Comparison of ENCODE assay signal across 21 mouse cellular contexts in genomic region chr1:42651461-42651860, GRCm38 (mm10). TPM values are rescaled to one million over a fixed set of nuclear protein-coding genes. Genes with fewer than 3 reads are reported as not detected.
A peak's percentile ranks its signal among the peaks of the same experiment; 100 is the strongest.
DNase-seq lines count a peak whose midpoint lies in the region; ATAC-seq lines count a peak whose summit lies in the region.
"Had no signal": no experiment of that assay in that cellular context is flagged by ENCODE, and none has a peak within 500 bp of the region (broad histone marks: within the 10 kb centered on the region; RNA-seq: fewer than 3 reads in every experiment).

No protein-coding gene starts in this region.

- no peak overlapping the region for H3K9ac ChIP-seq in forebrain, embryonic 15.5 days (replicated peaks)
- H3K9ac ChIP-seq in forebrain, embryonic 11.5 days (ENCODE audit: low read length): no peak overlapping the region
- H3K9ac ChIP-seq in limb, embryonic 12.5 days (replicated peaks): no peak overlapping the region
- no peak overlapping the region for H3K9ac ChIP-seq in lung, embryonic 16.5 days (ENCODE audit: low read length)
- H3K9ac ChIP-seq in limb, embryonic 13.5 days: no peak overlapping the region
- no peak overlapping the region for H3K9ac ChIP-seq in midbrain, embryonic 13.5 days (replicated peaks)
- H3K9ac ChIP-seq: embryonic facial prominence, embryonic 13.5 days; heart, embryonic 12.5 days; hindbrain, embryonic 14.5 days had no signal

- no peaks in the 10 kb centered on the region for H3K9me3 ChIP-seq in forebrain, embryonic 15.5 days
- H3K9me3 ChIP-seq in forebrain, embryonic 11.5 days (ENCODE audit: control insufficient read depth, low read length): no peaks in the 10 kb centered on the region; the same call in 1 of the 2 replicates
- no peaks in the 10 kb centered on the region for H3K9me3 ChIP-seq in limb, embryonic 12.5 days
- H3K9me3 ChIP-seq in limb, embryonic 10.5 days (replicated peaks): no peaks in the 10 kb centered on the region
- H3K9me3 ChIP-seq in lung, embryonic 16.5 days (ENCODE audit: control insufficient read depth, low read length): no peaks in the 10 kb centered on the region
- H3K9me3 ChIP-seq in limb, embryonic 13.5 days: no peaks in the 10 kb centered on the region
- no peaks in the 10 kb centered on the region for H3K9me3 ChIP-seq in midbrain, embryonic 13.5 days
- H3K9me3 ChIP-seq: embryonic facial prominence, embryonic 13.5 days; heart, embryonic 12.5 days had no signal

- WGBS in forebrain, embryonic 15.5 days: 82% methylated on average over 15 of the region's 15 CpGs
- 95% methylated on average over 15 of the region's 15 CpGs for WGBS in forebrain, embryonic 11.5 days
- 71% methylated on average over 15 of the region's 15 CpGs for WGBS in limb, embryonic 12.5 days
- WGBS in limb, embryonic 10.5 days: 88% methylated on average over 15 of the region's 15 CpGs
- WGBS in lung, embryonic 16.5 days: 53% methylated on average over 15 of the region's 15 CpGs
- 64% methylated on average over 15 of the region's 15 CpGs for WGBS in limb, embryonic 13.5 days
- 93% methylated on average over 15 of the region's 15 CpGs for WGBS in midbrain, embryonic 13.5 days

- H3K4me2 ChIP-seq in forebrain, embryonic 15.5 days (replicated peaks): no peak overlapping the region
- no peak overlapping the region for H3K4me2 ChIP-seq in forebrain, embryonic 11.5 days (ENCODE audit: low read depth, low read length, severe bottlenecking)
- H3K4me2 ChIP-seq in limb, embryonic 12.5 days: 0 out of 2 replicates have a peak overlapping the region, but pooled peaks have one; percentile 9
- peak overlapping the region; percentile 34 for H3K4me2 ChIP-seq in lung, embryonic 16.5 days (ENCODE audit: low read depth, low read length)
- 0 out of 2 replicates have a peak overlapping the region, but pooled peaks have one; percentile 9 for H3K4me2 ChIP-seq in limb, embryonic 13.5 days (replicated peaks)
- no peak overlapping the region for H3K4me2 ChIP-seq in midbrain, embryonic 13.5 days (replicated peaks)
- H3K4me2 ChIP-seq: embryonic facial prominence, embryonic 13.5 days; heart, embryonic 12.5 days; hindbrain, embryonic 14.5 days had no signal

- no peak for DNase-seq in forebrain, embryonic 11.5 days (ENCODE audit: low spot score)
- no peak for DNase-seq in limb, embryonic 10.5 days (ENCODE audit: low spot score)
- DNase-seq in lung, postnatal 10 days: no peak
- DNase-seq: adrenal gland, postnatal 14 days; cerebellum, adult 18-20 months; cerebellum, adult 9-11 months; cerebellum, postnatal 36 days; gastrocnemius, postnatal 25 days had no signal

- no peaks in the 10 kb centered on the region for H3K27me3 ChIP-seq in forebrain, embryonic 15.5 days
- no peaks in the 10 kb centered on the region for H3K27me3 ChIP-seq in forebrain, embryonic 11.5 days (ENCODE audit: control insufficient read depth, insufficient read depth, low read length)
- H3K27me3 ChIP-seq in limb, embryonic 12.5 days: no peaks in the 10 kb centered on the region
- H3K27me3 ChIP-seq in limb, embryonic 10.5 days (ENCODE audit: low read depth, poor library complexity, severe bottlenecking): no peaks in the 10 kb centered on the region
- no peaks in the 10 kb centered on the region for H3K27me3 ChIP-seq in lung, embryonic 16.5 days (ENCODE audit: control insufficient read depth, insufficient read depth, low read depth, low read length)
- H3K27me3 ChIP-seq in limb, embryonic 13.5 days: no peaks in the 10 kb centered on the region
- H3K27me3 ChIP-seq in midbrain, embryonic 13.5 days: no peaks in the 10 kb centered on the region
- H3K27me3 ChIP-seq: CH12.LX; embryonic facial prominence, embryonic 13.5 days; heart, embryonic 12.5 days; Patski had no signal

- H3K4me3 ChIP-seq in forebrain, embryonic 15.5 days: no peak overlapping the region
- H3K4me3 ChIP-seq in forebrain, embryonic 11.5 days (ENCODE audit: low read depth, low read length): no peak overlapping the region
- H3K4me3 ChIP-seq in limb, embryonic 12.5 days (replicated peaks): no peak overlapping the region
- no peak overlapping the region for H3K4me3 ChIP-seq in limb, embryonic 10.5 days
- no peak overlapping the region for H3K4me3 ChIP-seq in lung, embryonic 16.5 days (ENCODE audit: low read length)
- H3K4me3 ChIP-seq in limb, embryonic 13.5 days: no peak overlapping the region
- H3K4me3 ChIP-seq in midbrain, embryonic 13.5 days (replicated peaks): no peak overlapping the region
- H3K4me3 ChIP-seq: embryonic facial prominence, embryonic 13.5 days; heart, embryonic 12.5 days; hindbrain, embryonic 10.5 days had no signal

- peaks cover 32% of the 10 kb centered on the region for H3K4me1 ChIP-seq in forebrain, embryonic 15.5 days
- H3K4me1 ChIP-seq in forebrain, embryonic 11.5 days (replicated peaks; ENCODE audit: control insufficient read depth, insufficient read depth, low read length): no peaks in the 10 kb centered on the region
- peaks cover 8% of the 10 kb centered on the region for H3K4me1 ChIP-seq in limb, embryonic 12.5 days (replicated peaks)
- H3K4me1 ChIP-seq in limb, embryonic 10.5 days: no peaks in the 10 kb centered on the region
- no peaks in the 10 kb centered on the region for H3K4me1 ChIP-seq in lung, embryonic 16.5 days (replicated peaks; ENCODE audit: control insufficient read depth, insufficient read depth, low read length)
- peaks cover 23% of the 10 kb centered on the region for H3K4me1 ChIP-seq in limb, embryonic 13.5 days
- 0 out of 2 replicates have a peak, but pooled peaks cover 5% of the 10 kb centered on the region for H3K4me1 ChIP-seq in midbrain, embryonic 13.5 days (replicated peaks)
- H3K4me1 ChIP-seq: heart, embryonic 12.5 days; hindbrain, embryonic 10.5 days had no signal

- H3K27ac ChIP-seq in forebrain, embryonic 15.5 days (replicated peaks): 0 out of 2 replicates have a peak overlapping the region, but pooled peaks have one; percentile 7
- H3K27ac ChIP-seq in forebrain, embryonic 11.5 days (ENCODE audit: low read depth, low read length): no peak overlapping the region
- no peak overlapping the region for H3K27ac ChIP-seq in limb, embryonic 12.5 days
- H3K27ac ChIP-seq in limb, embryonic 10.5 days: no peak overlapping the region
- peak overlapping the region; percentile 21; the same call in 1 of the 2 replicates for H3K27ac ChIP-seq in lung, embryonic 16.5 days (ENCODE audit: low read length)
- H3K27ac ChIP-seq in limb, embryonic 13.5 days: 0 out of 2 replicates have a peak overlapping the region, but pooled peaks have one; percentile 34
- H3K27ac ChIP-seq in midbrain, embryonic 13.5 days: no peak overlapping the region
- H3K27ac ChIP-seq: embryonic facial prominence, embryonic 13.5 days; hindbrain, embryonic 10.5 days; hindbrain, embryonic 14.5 days had no signal

- no peak for ATAC-seq in forebrain, embryonic 15.5 days (replicated peaks)
- no peak for ATAC-seq in forebrain, embryonic 11.5 days (replicated peaks; ENCODE audit: low FRiP score)
- ATAC-seq in limb, embryonic 12.5 days (ENCODE audit: insufficient number of reproducible peaks, insufficient read depth, low FRiP score, low TSS enrichment, low read depth): no peak
- ATAC-seq in lung, embryonic 16.5 days (ENCODE audit: low read depth): peak; percentile 26; the same call in 1 of the 2 replicates
- ATAC-seq in limb, embryonic 13.5 days (ENCODE audit: low FRiP score, low read depth): no peak
- ATAC-seq in midbrain, embryonic 13.5 days: no peak
- ATAC-seq: activated CD4-positive, CD25-positive, alpha-beta regulatory T cell, adult 4 months; Patski had no signal

- H3K36me3 ChIP-seq in forebrain, embryonic 15.5 days: peaks cover 9% of the 10 kb centered on the region; the same call in 1 of the 2 replicates
- peaks cover 6% of the 10 kb centered on the region for H3K36me3 ChIP-seq in forebrain, embryonic 11.5 days (ENCODE audit: control insufficient read depth, insufficient read depth, low read length)
- H3K36me3 ChIP-seq in limb, embryonic 12.5 days: no peaks in the 10 kb centered on the region
- H3K36me3 ChIP-seq in limb, embryonic 10.5 days: no peaks in the 10 kb centered on the region
- no peaks in the 10 kb centered on the region for H3K36me3 ChIP-seq in lung, embryonic 16.5 days (ENCODE audit: control insufficient read depth, insufficient read depth, low read length)
- no peaks in the 10 kb centered on the region for H3K36me3 ChIP-seq in limb, embryonic 13.5 days
- peaks cover 32% of the 10 kb centered on the region for H3K36me3 ChIP-seq in midbrain, embryonic 13.5 days
- H3K36me3 ChIP-seq: heart, embryonic 12.5 days had no signal

RNA-seq across cellular contexts. Expression of gene Pou3f3, which starts 44.1 kb away (rescaled TPM):
- polyA plus RNA-seq in forebrain, embryonic 15.5 days (2015; fragmentation: Nextera tagmentation; extraction: Ambion mirVana): 49.1 and 52.0 TPM in 2 replicates
- 28.5 and 29.3 TPM in 2 replicates for polyA plus RNA-seq in forebrain, embryonic 11.5 days (2014; fragmentation: Nextera tagmentation; extraction: Ambion mirVana)
- 0.50 and 0.93 TPM in 2 replicates for polyA plus RNA-seq in limb, embryonic 12.5 days (2016; fragmentation: Nextera tagmentation; extraction: Ambion mirVana)
- 0.11 TPM in 1 of 2 replicates, not detected in the other for polyA plus RNA-seq in limb, embryonic 10.5 days (2016; fragmentation: Nextera tagmentation; extraction: Ambion mirVana)
- 0.10 and 0.14 TPM in 2 replicates for polyA plus RNA-seq in lung, embryonic 16.5 days (2015; fragmentation: Nextera tagmentation; extraction: Ambion mirVana)
- 0.93 and 0.97 TPM in 2 replicates for polyA plus RNA-seq in limb, embryonic 13.5 days (2015; fragmentation: Nextera tagmentation; extraction: Ambion mirVana)
- 28.2 and 28.4 TPM in 2 replicates for polyA plus RNA-seq in midbrain, embryonic 13.5 days (2015; fragmentation: Nextera tagmentation; extraction: Ambion mirVana)
- polyA plus RNA-seq: heart, embryonic 16.5 days had no signal

Comparison
In these comparisons a context has a peak if more than half of its experiments do, and no peak if none do; other contexts are left out.
1. H3K27ac ChIP-seq: peak in forebrain, embryonic 15.5 days (single experiment), lung, embryonic 16.5 days (single experiment) and limb, embryonic 13.5 days (single experiment); none in forebrain, embryonic 11.5 days (single experiment), limb, embryonic 12.5 days (single experiment), limb, embryonic 10.5 days (single experiment) and midbrain, embryonic 13.5 days (single experiment).
2. H3K4me2 ChIP-seq: peak in limb, embryonic 12.5 days (single experiment), lung, embryonic 16.5 days (single experiment) and limb, embryonic 13.5 days (single experiment); none in forebrain, embryonic 15.5 days (single experiment), forebrain, embryonic 11.5 days (single experiment) and midbrain, embryonic 13.5 days (single experiment).
3. RNA of gene Pou3f3, which starts 44.1 kb away (polyA plus RNA-seq): 49.1 to 52.0 TPM in forebrain, embryonic 15.5 days, 28.5 to 29.3 TPM in forebrain, embryonic 11.5 days and 28.2 to 28.4 TPM in midbrain, embryonic 13.5 days; 0.93 to 0.97 TPM in limb, embryonic 13.5 days, 0.50 to 0.93 TPM in limb, embryonic 12.5 days, 0.10 to 0.14 TPM in lung, embryonic 16.5 days and 0.11 TPM in limb, embryonic 10.5 days; every median in the first group is over 10 times any median in the second.